Mouse (Mus musculus): ENCODE data around the gene Mapk11. TPM values are rescaled to one million over a fixed set of nuclear protein-coding genes. Genes with fewer than 3 reads are reported as not detected.

Gene Mapk11
- polyA plus RNA-seq, 2 experiments = 0.83 to 0.84 TPM

DNA sequence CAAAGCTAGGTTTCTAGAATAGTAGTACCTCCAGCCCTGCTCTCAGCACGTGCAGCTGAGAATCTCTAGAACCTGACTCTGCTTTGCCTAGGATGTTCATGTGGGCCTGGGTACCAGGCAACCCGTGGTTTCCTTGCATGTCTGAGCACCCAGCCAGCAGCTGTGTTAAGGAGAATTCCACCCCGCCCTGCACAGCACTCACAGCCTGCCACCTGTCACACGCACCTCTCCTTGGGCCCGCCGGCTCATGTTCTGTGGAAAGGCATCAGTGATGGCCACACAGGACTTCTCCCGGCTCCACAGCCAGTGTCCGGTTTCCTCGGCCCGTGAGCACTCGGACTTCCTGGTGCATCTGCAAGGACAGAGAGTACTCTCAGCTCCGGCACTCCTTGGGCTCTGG lies 16.1 kb upstream of the Mapk11 start:
- Histone ChIP-seq H3K36me3 (replicated peaks; ENCODE audit: control insufficient read depth, insufficient read depth, low read depth) (no peaks in the 10 kb centered on the region; the same call in 1 of the 2 replicates), H3K4me1 (replicated peaks; ENCODE audit: control insufficient read depth in 2 of 2, insufficient read depth in 2 of 2, low read length in 1 of 2) (0 out of 4 replicates have a peak, but pooled peaks cover 0 to 3% of the 10 kb centered on the region in 2 experiments), H3K27me3 (ENCODE audit: control insufficient read depth, insufficient read depth, low read length) (no peaks in the 10 kb centered on the region), H3K27ac (no peak overlapping the region), H3K9me3 (ENCODE audit: control insufficient read depth, low read length) (no peaks in the 10 kb centered on the region), H3K4me2 (ENCODE audit: low read depth) (no peak overlapping the region), H3K9ac (replicated peaks) (no peak overlapping the region), H3K4me3 (ENCODE audit: insufficient read depth in 1 of 2, low read depth in 2 of 2, low read length in 2 of 2) (no peak overlapping the region)
- TF ChIP-seq EP300 (IDR thresholded peaks at IDR 0.05; ENCODE audit: low read depth) = no peak
- no peak for TF ChIP-seq CTCF (IDR thresholded peaks at IDR 0.05; ENCODE audit: low read depth)
- DNase-seq (ENCODE audit: low read depth in 3 of 3, low spot score in 3 of 3) = no peak
- no peak for ATAC-seq (ENCODE audit: insufficient read depth)
- WGBS (ENCODE audit: insufficient replicate concordance) = 74% methylated on average over 12 of the region's 12 CpGs

DNA sequence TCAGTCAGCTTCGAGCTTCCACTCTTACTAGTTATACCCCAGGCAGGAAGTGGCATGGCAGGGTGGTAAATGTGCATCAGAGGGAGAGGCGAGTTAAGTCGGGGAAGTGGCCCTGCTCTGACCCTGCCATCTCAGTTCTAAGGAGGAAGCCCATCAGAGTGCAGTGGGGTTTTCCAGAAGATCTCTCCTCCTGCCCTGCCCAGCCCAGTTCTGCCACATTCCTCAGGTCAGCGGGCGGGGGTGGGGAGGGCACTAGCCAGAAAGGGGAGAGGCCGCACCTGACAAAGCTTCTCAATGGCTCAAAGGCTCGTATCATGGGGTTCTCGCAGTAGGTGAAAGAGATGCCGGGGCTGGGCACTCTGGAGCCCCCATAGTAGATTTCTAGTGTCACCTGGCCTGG lies 12.0 kb upstream of the Mapk11 start:
- 72% methylated on average over 9 of the region's 9 CpGs for WGBS (ENCODE audit: insufficient replicate concordance)
- ATAC-seq (ENCODE audit: insufficient read depth) (no peak), DNase-seq (ENCODE audit: low read depth in 3 of 3, low spot score in 3 of 3) (no peak)
- Histone ChIP-seq H3K9me3 (ENCODE audit: control insufficient read depth, low read length) (no peaks in the 10 kb centered on the region), H3K27me3 (ENCODE audit: control insufficient read depth, insufficient read depth, low read length) (no peaks in the 10 kb centered on the region), H3K27ac (no peak overlapping the region), H3K4me1 (replicated peaks; ENCODE audit: control insufficient read depth in 2 of 2, insufficient read depth in 2 of 2, low read length in 1 of 2) (no peaks in the 10 kb centered on the region), H3K4me3 (ENCODE audit: insufficient read depth in 1 of 2, low read depth in 2 of 2, low read length in 2 of 2) (no peak overlapping the region), H3K9ac (replicated peaks) (no peak overlapping the region), H3K4me2 (ENCODE audit: low read depth) (no peak overlapping the region), H3K36me3 (replicated peaks; ENCODE audit: control insufficient read depth, insufficient read depth, low read depth) (no peaks in the 10 kb centered on the region; the same call in 1 of the 2 replicates)
- TF ChIP-seq EP300 (IDR thresholded peaks at IDR 0.05; ENCODE audit: low read depth) (no peak), CTCF (IDR thresholded peaks at IDR 0.05; ENCODE audit: low read depth) (no peak)

DNA sequence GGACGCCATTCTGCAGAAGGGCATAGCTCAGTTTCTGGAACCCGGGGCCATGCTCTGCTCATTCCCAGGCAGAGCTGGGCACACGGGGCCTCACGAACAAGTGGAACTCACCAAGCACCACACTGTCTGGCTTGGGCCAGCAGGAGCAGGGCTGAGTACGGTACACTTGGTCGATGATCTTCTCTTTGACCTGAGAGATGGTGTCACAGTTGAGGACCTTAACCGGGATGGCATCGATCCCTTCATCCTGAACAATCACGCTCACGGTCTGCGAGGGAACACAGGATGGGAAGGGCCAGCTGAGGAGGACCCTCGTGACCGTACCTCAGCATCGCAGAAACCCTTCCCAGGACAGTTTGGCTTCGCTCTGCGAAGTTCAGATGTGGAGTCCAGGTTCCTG lies 9.1 kb upstream of the Mapk11 start:
- no peak overlapping the region for H3K9ac ChIP-seq (replicated peaks)
- ATAC-seq (ENCODE audit: insufficient read depth) (no peak), DNase-seq (ENCODE audit: low read depth in 3 of 3, low spot score in 3 of 3) (no peak)
- WGBS (ENCODE audit: insufficient replicate concordance) = 81% methylated on average over 16 of the region's 16 CpGs
- TF ChIP-seq EP300 (IDR thresholded peaks at IDR 0.05; ENCODE audit: low read depth) (no peak), CTCF (IDR thresholded peaks at IDR 0.05; ENCODE audit: low read depth) (no peak)
- H3K9me3 ChIP-seq (ENCODE audit: control insufficient read depth, low read length) = no peaks in the 10 kb centered on the region
- H3K36me3 ChIP-seq (replicated peaks; ENCODE audit: control insufficient read depth, insufficient read depth, low read depth) = no peaks in the 10 kb centered on the region; the same call in 1 of the 2 replicates
- H3K4me2 ChIP-seq (ENCODE audit: low read depth) = no peak overlapping the region
- no peaks in the 10 kb centered on the region for H3K27me3 ChIP-seq (ENCODE audit: control insufficient read depth, insufficient read depth, low read length)
- H3K4me3 ChIP-seq (ENCODE audit: insufficient read depth in 1 of 2, low read depth in 2 of 2, low read length in 2 of 2) = no peak overlapping the region
- no peak overlapping the region for H3K27ac ChIP-seq
- no peaks in the 10 kb centered on the region for H3K4me1 ChIP-seq (replicated peaks; ENCODE audit: control insufficient read depth in 2 of 2, insufficient read depth in 2 of 2, low read length in 1 of 2)

DNA sequence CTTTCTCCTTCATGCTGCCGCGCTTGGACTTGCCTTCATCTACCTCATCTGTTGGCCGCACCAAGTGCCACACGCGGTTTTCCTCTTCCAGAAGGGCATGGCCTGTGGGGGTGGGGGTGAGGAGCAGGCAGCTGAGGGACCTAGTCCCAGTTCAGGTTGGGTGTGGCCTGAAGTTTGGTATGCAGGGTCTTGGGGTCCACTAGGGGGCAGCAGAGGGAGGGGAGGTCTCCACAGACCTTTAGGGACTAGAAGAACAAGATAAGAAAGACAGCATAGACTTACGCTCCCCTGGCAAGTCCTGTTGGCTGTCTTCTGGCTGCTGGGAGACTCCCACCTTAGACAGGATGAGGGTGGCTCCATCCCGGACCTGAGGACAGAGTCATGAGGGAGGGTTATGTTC lies 8.5 kb upstream of the Mapk11 start:
- Histone ChIP-seq H3K4me3 (ENCODE audit: insufficient read depth in 1 of 2, low read depth in 2 of 2, low read length in 2 of 2) (no peak overlapping the region), H3K27ac (no peak overlapping the region), H3K9ac (replicated peaks) (no peak overlapping the region), H3K4me2 (ENCODE audit: low read depth) (no peak overlapping the region), H3K27me3 (ENCODE audit: control insufficient read depth, insufficient read depth, low read length) (no peaks in the 10 kb centered on the region), H3K4me1 (replicated peaks; ENCODE audit: control insufficient read depth in 2 of 2, insufficient read depth in 2 of 2, low read length in 1 of 2) (no peaks in the 10 kb centered on the region), H3K36me3 (replicated peaks; ENCODE audit: control insufficient read depth, insufficient read depth, low read depth) (no peaks in the 10 kb centered on the region; the same call in 1 of the 2 replicates), H3K9me3 (ENCODE audit: control insufficient read depth, low read length) (no peaks in the 10 kb centered on the region)
- peak; percentile 38; the same call in 1 of the 2 replicates for ATAC-seq (ENCODE audit: insufficient read depth)
- peak; percentile 85 for TF ChIP-seq CTCF (IDR thresholded peaks at IDR 0.05; ENCODE audit: low read depth)
- TF ChIP-seq EP300 (IDR thresholded peaks at IDR 0.05; ENCODE audit: low read depth) = no peak
- DNase-seq (ENCODE audit: low read depth in 3 of 3, low spot score in 3 of 3) = peak in 2 of 3 experiments; percentile 53 to 60
- 44% methylated on average over 7 of the region's 7 CpGs for WGBS (ENCODE audit: insufficient replicate concordance)

DNA sequence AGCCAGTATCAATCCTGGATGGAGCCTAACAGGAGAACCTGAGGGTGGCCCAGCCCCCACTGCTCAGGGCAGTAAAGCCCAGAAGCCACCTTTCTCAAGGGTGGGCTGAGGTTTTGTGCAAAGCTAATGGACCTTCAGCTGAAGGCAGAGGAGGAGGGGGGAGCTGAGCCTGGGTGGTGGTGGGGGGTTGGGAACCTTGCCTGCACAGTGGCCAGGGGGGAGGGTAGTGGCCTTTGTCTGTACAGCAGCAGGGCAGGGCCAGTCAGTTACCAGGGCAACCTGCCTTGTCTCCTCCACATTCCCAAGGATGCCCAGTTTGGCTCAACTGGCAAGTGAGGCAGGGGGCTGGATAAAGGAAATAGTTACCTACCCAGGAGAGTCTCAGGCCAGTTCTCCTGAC lies 2.9 kb upstream of the Mapk11 start:
- H3K4me2 ChIP-seq (ENCODE audit: low read depth) = no peak overlapping the region
- DNase-seq (ENCODE audit: low read depth in 3 of 3, low spot score in 3 of 3) (no peak), ATAC-seq (ENCODE audit: insufficient read depth) (no peak)
- H3K27me3 ChIP-seq (ENCODE audit: control insufficient read depth, insufficient read depth, low read length) = peaks cover 35% of the 10 kb centered on the region
- no peaks in the 10 kb centered on the region for H3K9me3 ChIP-seq (ENCODE audit: control insufficient read depth, low read length)
- TF ChIP-seq EP300 (IDR thresholded peaks at IDR 0.05; ENCODE audit: low read depth) = no peak
- no peak for TF ChIP-seq CTCF (IDR thresholded peaks at IDR 0.05; ENCODE audit: low read depth)
- no peak overlapping the region for H3K4me3 ChIP-seq (ENCODE audit: insufficient read depth in 1 of 2, low read depth in 2 of 2, low read length in 2 of 2)
- H3K4me1 ChIP-seq (replicated peaks; ENCODE audit: control insufficient read depth in 2 of 2, insufficient read depth in 2 of 2, low read length in 1 of 2) = no peaks in the 10 kb centered on the region; a peak in 1 of 4 replicates
- H3K27ac ChIP-seq = no peak overlapping the region
- H3K36me3 ChIP-seq (replicated peaks; ENCODE audit: control insufficient read depth, insufficient read depth, low read depth) = no peaks in the 10 kb centered on the region; the same call in 1 of the 2 replicates
- H3K9ac ChIP-seq (replicated peaks) = no peak overlapping the region
